Mouse (Mus musculus) CH12.LX (cell line): Measurements from ENCODE around the gene Lbh. TPM values are rescaled to one million over a fixed set of nuclear protein-coding genes. Genes with fewer than 3 reads are reported as not detected.

Experiments used
- DNase-seq: peaks from one replicate; pipeline ENCODE4 v3.0.0-alpha.2; 2013; ENCODE audit errors: extremely low read depth
- H3K27ac ChIP-seq: 2 replicates; pipeline ENCODE4 v1.5.1; 2012; ENCODE audit warnings: low read depth, mild to moderate bottlenecking, control low read depth, moderate library complexity; ENCODE audit not compliant: insufficient read depth
- H3K27me3 ChIP-seq: replicated peaks from 2 replicates; pipeline ENCODE3; 2012; ENCODE audit warnings: inconsistent platforms
- H3K36me3 ChIP-seq, 2 experiments: replicated peaks in 1 of 2; 2 replicates each; pipeline versions ENCODE3 to v1.6.1; 2012; ENCODE audit warnings: inconsistent platforms in 1 of 2, low read length in 1 of 2, mild to moderate bottlenecking in 1 of 2, mixed read lengths in 1 of 2, moderate library complexity in 1 of 2; ENCODE audit not compliant: control insufficient read depth in 1 of 2, insufficient read depth in 1 of 2
- H3K4me1 ChIP-seq, 2 experiments: 2 replicates each; pipeline ENCODE4 v1.6.1; 2012; ENCODE audit warnings: inconsistent platforms in 1 of 2, moderate library complexity in 1 of 2; ENCODE audit not compliant: insufficient read depth in 2 of 2, control insufficient read depth in 1 of 2
- H3K4me2 ChIP-seq: 2 replicates; pipeline ENCODE4 v1.6.1; 2012; ENCODE audit warnings: low read depth, mild to moderate bottlenecking, control low read depth; ENCODE audit not compliant: poor library complexity, insufficient read depth, severe bottlenecking
- H3K4me3 ChIP-seq, 3 experiments: fragments of 150-350 bp in 1 of 3; sonication (generic) in 1 of 3; replicated peaks in 1 of 3; 2 replicates each; pipeline versions ENCODE3 to v1.5.1; 2011 to 2012; ENCODE audit warnings: low read depth in 2 of 3, low read length in 2 of 3, mild to moderate bottlenecking in 2 of 3, moderate library complexity in 2 of 3, control low read depth in 1 of 3, improper control_type of control experiment in 1 of 3, inconsistent platforms in 1 of 3, mixed read lengths in 1 of 3; ENCODE audit not compliant: poor library complexity in 1 of 3
- H3K79me2 ChIP-seq: replicated peaks from 2 replicates; pipeline ENCODE4 v1.6.1; 2012; ENCODE audit warnings: mild to moderate bottlenecking, moderate library complexity; ENCODE audit not compliant: control insufficient read depth, poor library complexity, insufficient read depth, severe bottlenecking; ENCODE audit errors: extremely low read depth
- H3K9ac ChIP-seq: 2 replicates; pipeline ENCODE4 v1.6.1; 2012; ENCODE audit warnings: low read depth, mild to moderate bottlenecking, control low read depth, moderate library complexity; ENCODE audit not compliant: insufficient read depth
- H3K9me3 ChIP-seq: replicated peaks from 2 replicates; pipeline ENCODE3; 2012; ENCODE audit warnings: low read length, inconsistent platforms, mixed read lengths
- BHLHE40 ChIP-seq: IDR thresholded peaks from 2 replicates; pipeline ENCODE4 v1.6.1; 2011; ENCODE audit warnings: mild to moderate bottlenecking, low read depth, low read length, improper control_type of control experiment
- CHD1 ChIP-seq: IDR thresholded peaks from 2 replicates; pipeline ENCODE4 v1.6.1; 2012; ENCODE audit warnings: low read depth, low read length, improper control_type of control experiment, inconsistent platforms
- CHD2 ChIP-seq: IDR thresholded peaks from 2 replicates; pipeline ENCODE4 v1.6.1; 2011; ENCODE audit warnings: low read length, improper control_type of control experiment
- E2F4 ChIP-seq: IDR thresholded peaks from 2 replicates; pipeline ENCODE4 v1.6.1; 2011; ENCODE audit warnings: low read depth, low read length, improper control_type of control experiment; ENCODE audit not compliant: insufficient replicate concordance
- EP300 ChIP-seq: IDR thresholded peaks from 2 replicates; pipeline ENCODE4 v1.6.1; 2011; ENCODE audit warnings: low read length, improper control_type of control experiment
- ETS1 ChIP-seq: conservative IDR thresholded peaks from 2 replicates; pipeline ENCODE4 v1.6.1; 2012; ENCODE audit warnings: low read depth, mild to moderate bottlenecking, inconsistent platforms, low read length, improper control_type of control experiment, moderate library complexity
- HCFC1 ChIP-seq: IDR thresholded peaks from 2 replicates; pipeline ENCODE4 v1.6.1; 2012; ENCODE audit warnings: low read depth, mild to moderate bottlenecking, inconsistent platforms, low read length, improper control_type of control experiment
- IRF4 ChIP-seq: IDR thresholded peaks from 2 replicates; pipeline ENCODE4 v1.6.1; 2014; ENCODE audit warnings: low read depth, mild to moderate bottlenecking, inconsistent platforms, low read length, improper control_type of control experiment
- JUN ChIP-seq: IDR thresholded peaks from 2 replicates; pipeline ENCODE4 v1.6.1; 2011; ENCODE audit warnings: low read depth, mild to moderate bottlenecking, low read length, improper control_type of control experiment, moderate library complexity; ENCODE audit not compliant: insufficient read depth
- JUND ChIP-seq: conservative IDR thresholded peaks from 2 replicates; pipeline ENCODE4 v1.6.1; 2011; ENCODE audit warnings: low read depth, low read length, improper control_type of control experiment
- KAT2A ChIP-seq: IDR thresholded peaks from 2 replicates; pipeline ENCODE4 v1.6.1; 2012; ENCODE audit warnings: low read length, improper control_type of control experiment, inconsistent platforms; ENCODE audit not compliant: insufficient replicate concordance
- MAFK ChIP-seq: IDR thresholded peaks from 2 replicates; pipeline ENCODE4 v1.6.1; 2011; ENCODE audit warnings: low read length, improper control_type of control experiment; ENCODE audit not compliant: insufficient replicate concordance
- MAX ChIP-seq: IDR thresholded peaks from 2 replicates; pipeline ENCODE4 v1.6.1; 2011; ENCODE audit warnings: low read length, improper control_type of control experiment
- MAZ ChIP-seq: IDR thresholded peaks from 2 replicates; pipeline ENCODE4 v1.6.1; 2012; ENCODE audit warnings: low read depth, mild to moderate bottlenecking, inconsistent platforms, low read length, improper control_type of control experiment, moderate library complexity
- MEF2A ChIP-seq: IDR thresholded peaks from 2 replicates; pipeline ENCODE4 v1.6.1; 2014; ENCODE audit warnings: low read depth, mild to moderate bottlenecking, inconsistent platforms, low read length, improper control_type of control experiment, borderline replicate concordance
- MXI1 ChIP-seq: IDR thresholded peaks from 2 replicates; pipeline ENCODE4 v1.6.1; 2011; ENCODE audit warnings: mild to moderate bottlenecking, low read depth, low read length, improper control_type of control experiment
- MYC ChIP-seq: IDR thresholded peaks from 2 replicates; pipeline ENCODE4 v1.6.1; 2011; ENCODE audit warnings: low read depth, mild to moderate bottlenecking, improper control_type of control experiment, low read length
- NELFE ChIP-seq: IDR thresholded peaks from 2 replicates; pipeline ENCODE4 v1.6.1; 2011; ENCODE audit warnings: low read depth, low read length, improper control_type of control experiment
- PAX5 ChIP-seq: IDR thresholded peaks from 2 replicates; pipeline ENCODE4 v1.6.1; 2012; ENCODE audit warnings: low read length, inconsistent platforms, mixed read lengths
- POLR2AphosphoS2 ChIP-seq: IDR thresholded peaks from 2 replicates; pipeline ENCODE4 v1.6.1; 2011; ENCODE audit warnings: low read depth, low read length, improper control_type of control experiment
- RAD21 ChIP-seq: IDR thresholded peaks from 2 replicates; pipeline ENCODE4 v1.6.1; 2011; ENCODE audit warnings: low read depth, mild to moderate bottlenecking, low read length, improper control_type of control experiment, moderate library complexity
- RCOR1 ChIP-seq: conservative IDR thresholded peaks from 2 replicates; pipeline ENCODE4 v1.6.1; 2012; ENCODE audit warnings: low read depth, mild to moderate bottlenecking, inconsistent platforms, low read length, improper control_type of control experiment
- SIN3A ChIP-seq: IDR thresholded peaks from 2 replicates; pipeline ENCODE4 v1.6.1; 2012; ENCODE audit warnings: low read length, improper control_type of control experiment, inconsistent platforms
- SMC3 ChIP-seq: IDR thresholded peaks from 2 replicates; pipeline ENCODE4 v1.6.1; 2011; ENCODE audit warnings: low read depth, low read length, improper control_type of control experiment
- TCF12 ChIP-seq: IDR thresholded peaks from 2 replicates; pipeline ENCODE4 v1.6.1; 2014; ENCODE audit warnings: low read depth, mild to moderate bottlenecking, inconsistent platforms, low read length, improper control_type of control experiment
- USF1 ChIP-seq: IDR thresholded peaks from 2 replicates; pipeline ENCODE4 v1.6.1; 2014; ENCODE audit warnings: low read depth, mild to moderate bottlenecking, inconsistent platforms, low read length, improper control_type of control experiment
- USF2 ChIP-seq: conservative IDR thresholded peaks from 2 replicates; pipeline ENCODE4 v1.6.1; 2011; ENCODE audit warnings: low read depth, low read length, improper control_type of control experiment
- ZC3H11A ChIP-seq: IDR thresholded peaks from 2 replicates; pipeline ENCODE4 v1.6.1; 2012; ENCODE audit warnings: low read depth, mild to moderate bottlenecking, inconsistent platforms, low read length, improper control_type of control experiment
- ZKSCAN1 ChIP-seq: IDR thresholded peaks from 2 replicates; pipeline ENCODE4 v1.6.1; 2012; ENCODE audit warnings: low read depth, inconsistent platforms, low read length, improper control_type of control experiment, borderline replicate concordance
- ZMIZ1 ChIP-seq: IDR thresholded peaks from 2 replicates; pipeline ENCODE4 v1.6.1; 2012; ENCODE audit warnings: low read depth, mild to moderate bottlenecking, inconsistent platforms, low read length, improper control_type of control experiment
- dilution Hi-C: fragments of 300-500 bp; cut with MboI; formaldehyde crosslinking; loops from 2 replicates; pipeline ENCODE4 v1.14.3; 2020; ENCODE audit warnings: low sequenced_read_pairs; ENCODE audit not compliant: extremely low pct_unique_long_range_greater_than_20kb, extremely low pct_ligation_motif_present
- in situ Hi-C: fragments of 300-500 bp; cut with MboI; formaldehyde crosslinking; loops from 3 replicates; pipeline ENCODE4 v1.14.3; 2019; ENCODE audit warnings: low sequenced_read_pairs, low pct_ligation_motif_present, low pct_unique_long_range_greater_than_20kb, mixed read lengths
- polyA plus RNA-seq: library from polyadenylated mRNA; unstranded; fragments of >175 nt; gene quantifications from 2 replicates; pipeline ENCODE4 v1.2.1, GENCODE M21; 2012; ENCODE audit warnings: low read depth; ENCODE audit not compliant: insufficient read length
- total RNA-seq, 2 experiments: library from RNA; depleted of rRNA; stranded (reverse); fragments of 300-350 nt in 1 of 2; fragments of >200 nt in 1 of 2; gene quantifications; 2 replicates each; pipeline ENCODE4 v1.2.3; 2012 to 2014

Lbh gene
- total and polyA plus RNA-seq, 3 experiments = 14.4 to 30.0 (median 16.7) TPM

DNA sequence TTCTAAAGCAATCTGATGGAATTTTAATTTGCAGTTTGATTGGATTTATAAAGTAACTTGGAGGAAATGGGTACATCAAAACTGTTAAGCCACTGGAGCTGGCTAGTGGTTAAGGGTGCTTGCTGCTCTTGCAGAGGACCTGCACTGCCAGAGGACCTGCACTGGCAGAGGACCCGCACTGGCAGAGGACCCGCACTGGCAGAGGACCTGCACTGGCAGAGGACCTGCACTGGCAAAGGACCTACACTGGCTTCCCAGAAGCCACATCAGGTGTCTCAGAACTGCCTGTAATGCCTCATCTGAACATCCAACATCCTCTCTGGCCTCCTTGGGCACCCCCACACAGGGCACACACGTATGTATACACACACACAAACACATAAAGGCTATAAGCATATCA, 22.6 kb upstream of the Lbh start:
- Histone ChIP-seq H3K4me2 (no peak overlapping the region), H3K27me3 (no peaks in the 10 kb centered on the region), H3K79me2 (no peaks in the 10 kb centered on the region), H3K4me3 (no peak overlapping the region), H3K9ac (no peak overlapping the region), H3K9me3 (no peaks in the 10 kb centered on the region), H3K36me3 (no peaks in the 10 kb centered on the region), H3K27ac (no peak overlapping the region), H3K4me1 (peaks cover 5 to 10% of the 10 kb centered on the region in 2 experiments)
- dilution Hi-C loops = no loop called here
- TF ChIP-seq MXI1 (no peak), EP300 (no peak), JUND (no peak), TCF12 (no peak), MAX (no peak), USF2 (no peak), HCFC1 (no peak), POLR2AphosphoS2 (no peak), SIN3A (no peak), IRF4 (no peak), ZC3H11A (no peak), E2F4 (no peak), NELFE (no peak), ZKSCAN1 (no peak), PAX5 (no peak), CHD2 (no peak), RCOR1 (no peak), ZMIZ1 (no peak), MAFK (no peak)
- in situ Hi-C loops = no loop called here
- DNase-seq = no peak

DNA sequence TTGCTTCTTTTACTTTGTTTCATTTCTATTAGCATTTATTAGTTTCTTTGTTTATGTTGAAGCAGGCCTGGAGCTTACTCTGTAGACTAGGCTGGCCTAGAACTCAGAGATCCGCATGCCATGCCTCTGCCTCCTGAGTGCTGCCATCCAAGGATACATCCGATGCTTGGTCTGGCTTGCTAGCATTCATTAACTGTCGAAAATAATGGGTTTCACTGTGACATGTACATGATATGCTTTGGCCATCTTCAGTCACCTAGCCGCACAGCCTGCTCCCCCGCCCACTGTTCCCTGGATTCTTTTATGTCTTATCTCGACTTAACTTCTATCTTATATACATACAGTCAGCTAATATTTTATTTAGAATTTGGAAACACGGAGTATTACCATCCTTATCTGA, 21.0 kb upstream of the Lbh start:
- no peak overlapping the region for H3K9ac ChIP-seq
- H3K36me3 ChIP-seq = no peaks in the 10 kb centered on the region
- TF ChIP-seq ETS1 (no peak), USF2 (no peak), KAT2A (no peak), MEF2A (no peak), RAD21 (no peak), SMC3 (no peak), USF1 (no peak), EP300 (no peak), JUN (no peak), SIN3A (no peak), HCFC1 (no peak), BHLHE40 (no peak), ZKSCAN1 (no peak), MYC (no peak), MAZ (no peak), CHD1 (no peak), MAFK (no peak), E2F4 (no peak), NELFE (no peak)
- H3K9me3 ChIP-seq = no peaks in the 10 kb centered on the region
- DNase-seq = no peak
- no peak overlapping the region for H3K4me3 ChIP-seq
- peaks cover 0 to 8% of the 10 kb centered on the region in 2 experiments; a peak in 2 of 4 replicates for H3K4me1 ChIP-seq
- no peaks in the 10 kb centered on the region for H3K79me2 ChIP-seq
- dilution Hi-C loops = no loop called here
- in situ Hi-C loops = no loop called here
- no peak overlapping the region for H3K4me2 ChIP-seq
- H3K27ac ChIP-seq = no peak overlapping the region
- no peaks in the 10 kb centered on the region for H3K27me3 ChIP-seq
